Mouse (Mus musculus) MEL (cell line): ENCODE results near the gene Tfrc. TPM values are rescaled to one million over a fixed set of nuclear protein-coding genes. Genes with fewer than 3 reads are reported as not detected.

Source experiments
- DNase-seq: peaks from one replicate; pipeline ENCODE4 v3.0.0; 2011; ENCODE audit warnings: low read depth, low spot score
- H3K27ac ChIP-seq: 2 replicates; pipeline ENCODE4 v1.5.1; 2012; ENCODE audit warnings: low read depth, mild to moderate bottlenecking, control low read depth, low read length, moderate library complexity; ENCODE audit not compliant: control insufficient read depth
- H3K27me3 ChIP-seq, 2 experiments: fragments of 150-350 bp in 1 of 2; sonication (generic) in 1 of 2; 2 replicates each; pipeline ENCODE4 v1.6.1; 2012; ENCODE audit warnings: low read length in 2 of 2, mild to moderate bottlenecking in 2 of 2, improper control_type of control experiment in 1 of 2, moderate library complexity in 1 of 2; ENCODE audit not compliant: insufficient read depth in 2 of 2, control insufficient read depth in 1 of 2
- H3K36me3 ChIP-seq, 2 experiments: 2 replicates each; pipeline ENCODE4 v1.6.1; 2012 to 2014; ENCODE audit warnings: low read length in 2 of 2, improper control_type of control experiment in 1 of 2, inconsistent platforms in 1 of 2, mild to moderate bottlenecking in 1 of 2; ENCODE audit not compliant: insufficient read depth in 2 of 2, control insufficient read depth in 1 of 2
- H3K4me1 ChIP-seq, 2 experiments: fragments of 150-350 bp in 1 of 2; sonication (generic) in 1 of 2; 2 replicates each; pipeline ENCODE4 v1.6.1; 2012; ENCODE audit warnings: low read length in 2 of 2, improper control_type of control experiment in 1 of 2, mild to moderate bottlenecking in 1 of 2; ENCODE audit not compliant: insufficient read depth in 2 of 2, control insufficient read depth in 1 of 2
- H3K4me3 ChIP-seq, 2 experiments: fragments of 150-350 bp in 1 of 2; sonication (generic) in 1 of 2; 2 replicates each; pipeline ENCODE4 v1.5.1; 2012; ENCODE audit warnings: low read depth in 2 of 2, low read length in 2 of 2, mild to moderate bottlenecking in 2 of 2, moderate library complexity in 2 of 2, control low read depth in 1 of 2, improper control_type of control experiment in 1 of 2; ENCODE audit not compliant: control insufficient read depth in 1 of 2, insufficient read depth in 1 of 2
- H3K79me2 ChIP-seq: 2 replicates; pipeline ENCODE4 v1.6.1; 2012; ENCODE audit warnings: mild to moderate bottlenecking, low read length, moderate library complexity; ENCODE audit not compliant: control insufficient read depth, poor library complexity, insufficient read depth
- H3K9ac ChIP-seq: 2 replicates; pipeline ENCODE4 v1.6.1; 2012; ENCODE audit warnings: low read depth, mild to moderate bottlenecking, control low read depth, low read length, moderate library complexity; ENCODE audit not compliant: control insufficient read depth, poor library complexity, severe bottlenecking
- H3K9me3 ChIP-seq: fragments of 150-350 bp; sonication (generic); replicated peaks from 2 replicates; pipeline ENCODE4 v1.6.1; 2012; ENCODE audit warnings: mild to moderate bottlenecking, low read length, improper control_type of control experiment, moderate library complexity; ENCODE audit not compliant: insufficient read depth
- CTCF ChIP-seq, 3 experiments: IDR thresholded peaks in 2 of 3; conservative IDR thresholded peaks in 1 of 3; 2 replicates each; pipeline ENCODE4 v1.5.1; 2011 to 2012; ENCODE audit warnings: low read length in 3 of 3, low read depth in 2 of 3, mild to moderate bottlenecking in 2 of 3, improper control_type of control experiment in 1 of 3, inconsistent platforms in 1 of 3, mixed read lengths in 1 of 3, moderate library complexity in 1 of 3; ENCODE audit not compliant: control insufficient read depth in 1 of 3, insufficient read depth in 1 of 3, poor library complexity in 1 of 3, severe bottlenecking in 1 of 3
- ELF1 ChIP-seq: IDR thresholded peaks from 2 replicates; pipeline ENCODE4 v1.6.1; 2014; ENCODE audit warnings: low read depth, mild to moderate bottlenecking, inconsistent platforms, low read length, improper control_type of control experiment, moderate library complexity
- ETS1 ChIP-seq: IDR thresholded peaks from 2 replicates; pipeline ENCODE4 v1.6.1; 2012; ENCODE audit warnings: low read depth, mild to moderate bottlenecking, inconsistent platforms, low read length, improper control_type of control experiment, moderate library complexity
- GABPA ChIP-seq: IDR thresholded peaks from 2 replicates; pipeline ENCODE4 v1.6.1; 2012; ENCODE audit warnings: low read depth, mild to moderate bottlenecking, inconsistent platforms, low read length, improper control_type of control experiment, moderate library complexity
- JUND ChIP-seq: IDR thresholded peaks from 2 replicates; pipeline ENCODE4 v1.6.1; 2011; ENCODE audit warnings: low read depth, mild to moderate bottlenecking, improper control_type of control experiment, low read length
- MAX ChIP-seq: IDR thresholded peaks from 2 replicates; pipeline ENCODE4 v1.6.1; 2011; ENCODE audit warnings: low read length, improper control_type of control experiment
- MEF2A ChIP-seq: IDR thresholded peaks from 2 replicates; pipeline ENCODE4 v1.6.1; 2014; ENCODE audit warnings: low read depth, mild to moderate bottlenecking, inconsistent platforms, low read length, improper control_type of control experiment; ENCODE audit not compliant: poor library complexity, insufficient replicate concordance, severe bottlenecking; ENCODE audit errors: extremely low read depth
- MXI1 ChIP-seq: IDR thresholded peaks from 2 replicates; pipeline ENCODE4 v1.6.1; 2011; ENCODE audit warnings: mild to moderate bottlenecking, low read depth, low read length, improper control_type of control experiment
- MYB ChIP-seq: IDR thresholded peaks from 2 replicates; pipeline ENCODE4 v1.6.1; 2011; ENCODE audit warnings: mild to moderate bottlenecking, low read depth, low read length, improper control_type of control experiment
- POLR2A ChIP-seq, 2 experiments: IDR thresholded peaks; 2 replicates each; pipeline ENCODE4 v1.6.1; 2011 to 2012; ENCODE audit warnings: low read length in 2 of 2, mild to moderate bottlenecking in 2 of 2, control low read depth in 1 of 2, improper control_type of control experiment in 1 of 2, low read depth in 1 of 2, moderate library complexity in 1 of 2; ENCODE audit not compliant: control insufficient read depth in 1 of 2, insufficient read depth in 1 of 2, poor library complexity in 1 of 2
- POLR2AphosphoS5 ChIP-seq: IDR thresholded peaks from 2 replicates; pipeline ENCODE4 v1.6.1; 2012; ENCODE audit warnings: low read depth, borderline replicate concordance, mild to moderate bottlenecking, inconsistent platforms, low read length, moderate library complexity, mixed read lengths
- RCOR1 ChIP-seq: IDR thresholded peaks from 2 replicates; pipeline ENCODE4 v1.6.1; 2012; ENCODE audit warnings: low read depth, mild to moderate bottlenecking, inconsistent platforms, low read length, improper control_type of control experiment
- SIN3A ChIP-seq: IDR thresholded peaks from 2 replicates; pipeline ENCODE4 v1.6.1; 2012; ENCODE audit warnings: low read length, improper control_type of control experiment, inconsistent platforms
- TAL1 ChIP-seq: IDR thresholded peaks from 2 replicates; pipeline ENCODE4 v1.6.1; 2012; ENCODE audit warnings: mild to moderate bottlenecking, inconsistent platforms, low read length, moderate library complexity, mixed read lengths
- TBP ChIP-seq: IDR thresholded peaks from 2 replicates; pipeline ENCODE4 v1.8.0; 2011; ENCODE audit warnings: low read depth, low read length, improper control_type of control experiment
- UBTF ChIP-seq: IDR thresholded peaks from 2 replicates; pipeline ENCODE4 v1.6.1; 2012; ENCODE audit warnings: low read depth, mild to moderate bottlenecking, inconsistent platforms, low read length, improper control_type of control experiment, moderate library complexity, borderline replicate concordance; ENCODE audit not compliant: insufficient read depth
- USF2 ChIP-seq, 2 experiments: IDR thresholded peaks; 2 replicates each; pipeline ENCODE4 v1.6.1; 2011 to 2012; ENCODE audit warnings: improper control_type of control experiment in 2 of 2, low read length in 2 of 2, borderline replicate concordance in 1 of 2, inconsistent platforms in 1 of 2, low read depth in 1 of 2, mild to moderate bottlenecking in 1 of 2; ENCODE audit not compliant: insufficient read depth in 1 of 2
- ZC3H11A ChIP-seq: IDR thresholded peaks from 2 replicates; pipeline ENCODE4 v1.6.1; 2012; ENCODE audit warnings: low read depth, mild to moderate bottlenecking, inconsistent platforms, low read length, improper control_type of control experiment
- ZKSCAN1 ChIP-seq: IDR thresholded peaks from 2 replicates; pipeline ENCODE4 v1.6.1; 2012; ENCODE audit warnings: low read depth, mild to moderate bottlenecking, inconsistent platforms, low read length, improper control_type of control experiment, moderate library complexity
- ZMIZ1 ChIP-seq: IDR thresholded peaks from 2 replicates; pipeline ENCODE4 v1.6.1; 2012; ENCODE audit warnings: low read depth, mild to moderate bottlenecking, inconsistent platforms, low read length, improper control_type of control experiment, moderate library complexity
- polyA plus RNA-seq, 2 experiments: library from polyadenylated mRNA; stranded (reverse) in 1 of 2; unstranded in 1 of 2; fragments of >175 nt in 1 of 2; fragments of >200 nt in 1 of 2; gene quantifications; 2 replicates each; pipeline versions ENCODE4 v1.2.1 to v1.2.4; 2012; ENCODE audit warnings: low replicate concordance in 2 of 2, low read depth in 1 of 2; ENCODE audit not compliant: insufficient read length in 2 of 2, insufficient read depth in 1 of 2, missing spikeins in 1 of 2
- total RNA-seq: library from RNA; depleted of rRNA; stranded (reverse); fragments of 300-350 nt; gene quantifications from 2 replicates; pipeline ENCODE4 v1.2.3, GENCODE M21; 2012

Gene Tfrc
- total and polyA plus RNA-seq, 3 experiments, result 90.9 to 234 (median 106) TPM

GRCm38 (mm10) chr16:32567282-32567681, 41.4 kb upstream of the Tfrc start:
- H3K27me3 ChIP-seq, result peaks cover 5 to 15% of the 10 kb centered on the region in 2 experiments; a peak in 3 of 4 replicates
- H3K9me3 ChIP-seq, result no peaks in the 10 kb centered on the region
- DNase-seq, result no peak
- no peaks in the 10 kb centered on the region for H3K36me3 ChIP-seq
- no peak overlapping the region for H3K4me3 ChIP-seq
- TF ChIP-seq MEF2A, result no peak
- TF ChIP-seq ELF1, result no peak
- TF ChIP-seq GABPA, result no peak
- no peak for TF ChIP-seq ZC3H11A
- no peak for TF ChIP-seq RCOR1
- TF ChIP-seq TAL1, result no peak
- no peak for TF ChIP-seq USF2 (IDR thresholded peaks at IDR 0.05; ENCODE audit: borderline replicate concordance in 1 of 2, insufficient read depth in 1 of 2, low read depth in 1 of 2, low read length in 2 of 2)
- TF ChIP-seq TBP, result no peak
- no peak for TF ChIP-seq MAX
- no peak for TF ChIP-seq UBTF
- H3K4me1 ChIP-seq, result no peaks in the 10 kb centered on the region
- H3K79me2 ChIP-seq, result no peaks in the 10 kb centered on the region
- no peak overlapping the region for H3K27ac ChIP-seq
- no peak overlapping the region for H3K9ac ChIP-seq

DNA sequence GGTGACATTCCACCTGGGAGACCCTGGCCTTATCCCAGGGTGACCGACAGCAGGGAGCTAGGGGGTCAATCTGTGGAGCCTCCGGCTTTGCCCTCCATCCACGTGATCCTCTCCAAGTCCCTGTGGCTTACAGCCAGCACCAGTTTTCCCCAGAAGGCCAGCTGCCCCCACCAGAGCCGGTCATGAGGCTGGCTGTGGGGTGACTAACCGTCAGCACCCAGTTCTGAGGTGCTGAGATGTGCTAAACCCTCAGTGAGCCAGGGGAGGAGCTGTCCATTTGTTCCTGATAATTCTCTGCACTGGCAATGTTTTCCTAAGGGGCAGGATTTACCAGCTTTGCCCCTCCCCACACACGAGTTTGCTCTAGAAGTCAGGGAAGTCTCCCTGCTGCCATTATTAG, 40.3 kb upstream of the Tfrc start:
- Histone ChIP-seq H3K36me3 (no peaks in the 10 kb centered on the region), H3K9ac (no peak overlapping the region)
- TF ChIP-seq ZMIZ1 (no peak), ZKSCAN1 (no peak), JUND (no peak), POLR2A (IDR thresholded peaks at IDR 0.05; ENCODE audit: control insufficient read depth in 1 of 2, insufficient read depth in 1 of 2, low read depth in 1 of 2, low read length in 2 of 2, poor library complexity in 1 of 2) (no peak), MYB (no peak), ETS1 (no peak), MXI1 (no peak), POLR2AphosphoS5 (no peak), SIN3A (no peak), CTCF (IDR thresholded peaks at IDR 0.05 in 2 of 3, conservative IDR thresholded peaks at IDR 0.05 in 1 of 3; ENCODE audit: control insufficient read depth in 1 of 3, insufficient read depth in 1 of 3, low read depth in 2 of 3, low read length in 3 of 3, poor library complexity in 1 of 3, severe bottlenecking in 1 of 3) (no peak), RCOR1 (no peak)

More for the DNA sequence above, 40.3 kb upstream of the Tfrc start:
- no peak overlapping the region for H3K27ac ChIP-seq
- no peak for DNase-seq
- no peaks in the 10 kb centered on the region for H3K4me1 ChIP-seq
- H3K9me3 ChIP-seq, result no peaks in the 10 kb centered on the region
- H3K79me2 ChIP-seq, result no peaks in the 10 kb centered on the region
- no peak overlapping the region for H3K4me3 ChIP-seq
- H3K27me3 ChIP-seq, result peaks cover 5 to 16% of the 10 kb centered on the region in 2 experiments; a peak in 3 of 4 replicates
